Mouse (Mus musculus): ENCODE measurements at regions not wholly inside any gene's neighbourhood (a gene's known extent, or its start where the extent isn't known, plus 50 kb on each side); places are given as distances from the start of the nearest gene placed in this dataset.

- TF ChIP-seq GATA1 (IDR thresholded peaks at IDR 0.05; ENCODE audit: low read length) (no peak), TAL1 (IDR thresholded peaks at IDR 0.05; ENCODE audit: low read length) (no peak)
Observed at GRCm38 (mm10) chr10:111759505-111759904, 213.0 kb upstream of the Krr1 start.
